Mouse (Mus musculus) kidney, adult 2 months (tissue): ENCODE results near the gene Chst3.

Experiments
- CTCF ChIP-seq: fragments of 200-500 bp; conservative IDR thresholded peaks from 2 replicates; pipeline ENCODE4 v1.5.1; 2011; ENCODE audit warnings: low read depth, mild to moderate bottlenecking, control low read depth, low read length, moderate library complexity, mixed read lengths; ENCODE audit not compliant: insufficient read depth, insufficient read length
- POLR2A ChIP-seq: fragments of 200-500 bp; IDR thresholded peaks from one replicate; pipeline ENCODE4 v1.6.1; 2011; ENCODE audit warnings: low read depth, low read length, control low read depth

GRCm38 (mm10) chr10:60207166-60207705, 11.8 kb downstream of the Chst3 start:
- TF ChIP-seq CTCF, result no peak
- no peak for TF ChIP-seq POLR2A
